Mouse (Mus musculus): ENCODE data around the gene Lmcd1. TPM values are rescaled to one million over a fixed set of nuclear protein-coding genes. Genes with fewer than 3 reads are reported as not detected.
A peak's percentile ranks its signal among the peaks of the same experiment; 100 is the strongest.

Lmcd1 gene
- total RNA-seq, 4 experiments from 2014 or later: 6.1 to 8.3 (median 7.2) TPM

DNA sequence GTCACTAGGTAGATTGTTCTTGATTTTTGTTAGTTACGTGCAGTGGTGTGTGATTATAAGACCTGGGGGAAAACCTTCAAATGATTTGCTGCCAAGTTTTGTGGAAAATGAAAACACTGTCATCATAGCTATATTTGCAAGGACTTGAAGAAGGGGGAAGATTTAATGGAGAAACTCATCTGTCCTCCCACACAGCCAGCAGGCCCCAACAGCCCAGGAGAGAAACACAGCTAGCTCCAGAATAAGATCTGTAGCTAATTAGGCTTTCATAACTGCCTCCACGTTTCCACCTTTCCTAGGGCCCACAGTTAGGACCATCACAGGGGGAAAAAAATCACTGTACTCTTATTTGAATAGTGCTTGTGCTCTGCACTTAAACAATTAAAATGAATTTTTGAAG, 10.5 kb downstream of the Lmcd1 start:
- peak in 1 of 2 experiments; percentile 42 for DNase-seq (ENCODE audit: low spot score in 2 of 2)

DNA sequence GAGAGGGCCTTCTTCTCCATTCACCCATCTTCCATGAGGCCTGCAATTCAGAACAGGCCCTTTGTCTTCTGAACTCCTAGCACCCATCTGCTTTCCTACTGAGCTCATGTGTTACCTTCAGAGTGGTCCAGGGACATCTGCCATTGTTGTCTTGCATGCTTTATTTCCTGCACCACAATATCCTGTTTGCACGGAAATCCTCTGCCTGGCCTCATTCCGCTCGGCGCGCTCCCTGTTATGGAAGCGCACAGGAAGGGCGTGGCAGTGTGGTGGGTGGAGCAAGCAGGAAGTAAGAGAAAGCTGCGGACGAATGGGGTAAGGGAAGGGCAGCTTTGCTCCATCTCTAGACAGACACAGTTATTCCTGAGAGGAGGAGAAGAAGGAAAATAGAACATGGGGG, 14.1 kb downstream of the Lmcd1 start:
- DNase-seq (ENCODE audit: low spot score in 2 of 2): no peak

DNA sequence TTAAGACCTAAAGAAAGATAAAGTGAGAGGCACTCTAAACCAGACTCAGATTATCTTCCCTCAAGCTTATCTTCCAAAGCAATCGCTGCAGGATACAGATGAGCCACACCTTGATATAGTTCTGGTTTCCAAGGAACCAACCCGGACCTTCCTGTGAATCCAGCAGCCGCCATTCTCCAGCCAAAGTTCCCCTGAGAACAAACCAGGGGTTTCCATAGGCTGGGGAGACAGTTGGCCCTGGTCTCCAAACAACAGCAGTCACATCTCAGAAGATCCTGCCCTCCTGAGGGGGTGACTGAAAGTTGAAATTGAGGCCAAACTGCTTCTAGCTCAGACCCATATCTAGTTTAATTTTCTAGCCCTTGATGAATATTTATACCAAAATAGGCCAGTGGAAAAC, 14.7 kb downstream of the Lmcd1 start:
- no peak for DNase-seq (ENCODE audit: low spot score in 2 of 2)

DNA sequence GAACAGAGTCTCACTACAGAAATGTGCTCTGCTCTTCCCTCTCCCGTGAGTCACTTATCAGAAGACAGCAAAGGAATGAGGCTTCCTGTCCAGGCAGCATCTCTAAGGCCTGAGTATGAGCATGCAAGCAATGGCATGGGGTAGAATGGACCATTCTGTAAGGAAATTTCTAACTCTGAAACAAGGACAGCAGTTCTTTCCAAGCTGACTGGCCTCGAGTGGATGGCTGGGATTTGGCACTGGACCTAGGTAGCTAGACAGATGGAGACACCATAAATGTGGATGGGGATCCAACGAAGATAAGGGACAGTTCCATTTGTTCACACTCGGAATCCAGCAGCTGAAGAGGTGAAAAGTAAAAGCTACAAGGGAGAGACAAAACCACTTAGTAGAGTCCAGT, 17.6 kb downstream of the Lmcd1 start:
- DNase-seq (ENCODE audit: low spot score in 2 of 2): no peak

DNA sequence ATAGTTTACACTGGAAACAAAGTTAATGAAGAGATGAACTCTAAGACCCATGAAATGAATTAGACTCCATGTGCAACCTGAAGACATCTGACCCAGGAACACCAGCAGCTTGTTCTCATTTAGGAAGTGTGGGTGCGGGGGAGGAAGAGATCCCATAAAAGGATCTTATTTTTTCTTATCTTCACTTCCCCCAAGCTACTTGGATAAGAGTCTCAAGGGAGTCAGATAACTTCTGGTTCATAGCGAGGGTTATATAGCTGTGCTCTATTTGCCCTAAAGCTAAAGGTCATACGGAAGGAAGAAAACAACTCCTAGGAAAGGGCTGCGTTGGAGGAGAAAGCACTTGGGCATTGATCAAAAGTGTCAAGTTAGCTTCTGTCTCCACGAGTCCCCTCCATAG, 19.8 kb downstream of the Lmcd1 start:
- DNase-seq (ENCODE audit: low spot score in 2 of 2): no peak

DNA sequence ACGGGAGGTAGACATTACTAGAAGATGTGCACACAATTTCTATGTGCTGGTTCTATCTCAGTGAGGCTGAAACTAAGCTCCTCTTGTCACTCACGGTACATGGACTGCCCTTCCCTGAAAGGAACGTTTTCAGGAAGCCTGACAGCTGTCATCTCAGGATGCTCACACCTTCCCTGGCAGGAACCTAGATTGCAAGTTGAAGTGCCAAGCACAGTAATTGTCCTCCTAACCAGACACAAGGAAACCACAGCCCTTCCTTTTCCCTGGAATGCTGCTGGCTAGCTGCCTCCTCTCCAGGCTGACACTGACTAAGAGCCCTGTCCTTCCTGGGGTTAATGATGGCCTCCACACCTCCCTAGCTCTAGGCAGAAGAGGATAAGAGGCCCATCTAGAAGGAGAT, 21.7 kb downstream of the Lmcd1 start:
- no peak for DNase-seq (ENCODE audit: low spot score in 2 of 2)

DNA sequence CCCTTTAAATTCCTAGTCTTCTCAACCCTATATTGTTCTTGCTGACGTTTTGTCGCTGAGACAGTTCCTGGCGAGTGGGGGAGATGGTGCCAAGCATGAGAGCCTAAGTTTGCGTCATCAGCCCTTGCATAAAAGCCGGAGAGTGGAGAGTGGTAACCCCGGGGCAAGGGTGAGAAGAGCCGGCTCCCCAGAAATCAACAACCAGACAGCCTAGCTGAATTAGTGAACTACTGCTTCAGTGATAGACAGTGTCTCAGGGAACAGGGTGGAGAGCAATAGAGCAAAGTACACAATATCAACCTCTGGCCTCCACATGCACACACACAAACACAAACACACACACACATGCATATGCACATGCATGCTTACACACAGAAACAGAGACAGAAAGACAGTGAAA, 26.6 kb downstream of the Lmcd1 start:
- DNase-seq (ENCODE audit: low spot score in 2 of 2): no peak

DNA sequence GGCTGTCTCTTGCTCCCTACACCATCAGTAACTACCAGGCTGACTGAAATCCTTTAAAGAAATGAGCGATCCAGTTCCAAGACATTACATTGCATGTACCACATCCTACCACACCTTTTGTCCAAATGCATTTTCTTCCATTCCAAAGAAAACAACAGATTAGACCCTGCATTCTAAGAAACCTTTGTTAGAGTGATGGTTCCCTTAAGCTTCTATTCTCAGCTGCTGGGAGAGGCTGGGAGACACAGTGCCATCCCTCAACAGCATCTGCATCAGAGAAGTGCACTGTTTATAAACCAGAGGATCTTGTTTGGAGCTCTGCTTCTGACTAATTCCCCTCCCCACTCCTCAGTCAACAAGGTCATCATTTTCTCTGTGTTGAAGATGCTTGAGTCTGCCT, 27.1 kb downstream of the Lmcd1 start:
- no peak for DNase-seq (ENCODE audit: low spot score in 2 of 2)

DNA sequence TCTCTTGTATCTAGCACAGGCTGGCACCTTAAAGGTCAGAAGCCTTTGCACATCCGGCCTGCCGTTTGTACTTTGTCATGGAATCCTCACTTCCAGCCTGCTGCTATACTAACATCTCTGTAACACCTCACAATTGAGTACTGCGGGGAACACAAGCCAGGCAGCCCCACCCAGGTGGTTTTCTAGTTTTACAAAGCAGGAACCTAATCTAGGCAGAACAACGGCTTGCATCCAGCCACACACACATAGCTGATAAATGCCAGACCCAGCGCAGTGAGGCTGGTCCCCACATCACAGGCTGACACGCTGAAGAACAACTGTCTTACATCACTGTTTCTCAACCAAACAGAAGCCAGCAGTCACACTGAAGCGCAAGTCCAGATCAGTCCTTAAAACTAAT, 28.7 kb downstream of the Lmcd1 start:
- DNase-seq (ENCODE audit: low spot score in 2 of 2): no peak

DNA sequence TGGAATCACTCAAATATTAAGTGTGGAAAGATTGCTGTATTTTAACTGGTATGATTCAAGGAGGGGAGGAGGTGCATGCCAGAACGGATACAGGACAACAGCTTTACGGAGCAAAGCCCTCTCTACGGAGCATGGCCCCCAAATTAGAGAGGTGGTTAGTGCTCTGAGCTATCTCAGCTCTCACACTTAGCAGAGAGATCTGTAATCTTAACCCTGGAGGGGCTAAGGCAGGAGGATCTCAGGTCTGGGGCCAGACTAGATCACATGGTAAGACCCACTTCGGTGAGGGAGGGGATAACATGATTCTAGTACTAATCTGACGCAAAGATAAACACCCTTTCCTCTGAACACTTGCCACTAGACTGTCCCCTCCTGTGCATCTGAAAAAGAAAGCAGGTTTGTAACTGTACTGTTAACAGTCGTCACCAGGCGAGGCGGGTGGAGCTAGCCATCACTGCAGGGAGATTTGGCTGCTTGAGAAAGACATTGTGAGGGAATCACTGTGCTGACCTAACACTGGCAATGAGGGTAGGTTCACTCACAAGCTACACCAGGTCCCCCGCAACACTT, 29.3 kb downstream of the Lmcd1 start:
- DNase-seq (ENCODE audit: low spot score in 2 of 2): no peak

DNA sequence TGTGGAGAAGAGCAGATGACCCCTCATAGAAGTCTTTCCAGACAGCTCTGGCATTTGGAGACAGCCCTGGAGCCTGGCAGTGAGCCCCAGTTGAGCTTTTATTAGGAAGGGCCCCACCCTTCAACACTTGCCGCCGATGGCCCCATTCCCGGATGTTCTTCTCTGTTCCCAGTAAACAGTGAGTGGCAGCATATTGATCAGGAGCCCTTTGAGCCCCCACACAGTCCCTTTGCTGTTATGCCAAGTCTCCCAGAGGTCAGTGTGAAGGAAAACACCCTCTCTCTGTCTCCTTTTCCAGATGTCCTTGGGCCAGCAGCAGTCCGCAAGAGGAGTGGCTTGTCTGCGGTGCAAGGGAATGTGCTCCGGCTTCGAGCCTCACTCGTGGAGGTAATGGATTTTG, 31.2 kb downstream of the Lmcd1 start:
- DNase-seq (ENCODE audit: low spot score in 2 of 2): peak; percentile 10 to 22

DNA sequence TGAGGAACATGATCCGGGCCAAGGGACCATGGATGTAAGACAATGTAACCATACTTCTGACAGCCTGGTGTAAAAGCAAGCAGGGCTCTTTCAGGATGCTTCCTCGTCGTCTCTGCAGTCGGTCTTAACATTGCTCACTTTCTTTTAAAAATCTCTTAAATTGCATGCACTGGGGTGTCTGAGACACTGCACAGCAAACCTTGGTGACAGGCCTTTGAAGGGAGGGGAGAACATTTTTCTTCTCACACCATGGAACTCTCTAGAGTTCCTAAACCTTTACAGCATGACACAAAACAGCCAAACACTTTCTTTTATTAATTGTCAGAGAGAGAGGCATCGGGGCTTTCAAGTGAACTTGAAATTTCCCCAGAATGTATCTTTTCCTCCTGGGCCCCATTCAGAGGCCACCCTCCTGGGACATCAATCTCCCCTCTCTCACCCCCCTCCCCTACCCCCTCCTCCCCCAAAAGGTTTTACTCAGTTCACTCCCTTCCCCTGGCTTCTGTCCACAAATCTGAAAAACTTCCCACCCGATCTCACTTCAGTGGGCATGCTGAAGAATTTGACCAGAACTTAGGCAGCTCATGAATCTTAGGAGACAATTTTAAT, 35.9 kb downstream of the Lmcd1 start:
- no peak for DNase-seq (ENCODE audit: low spot score in 2 of 2)

DNA sequence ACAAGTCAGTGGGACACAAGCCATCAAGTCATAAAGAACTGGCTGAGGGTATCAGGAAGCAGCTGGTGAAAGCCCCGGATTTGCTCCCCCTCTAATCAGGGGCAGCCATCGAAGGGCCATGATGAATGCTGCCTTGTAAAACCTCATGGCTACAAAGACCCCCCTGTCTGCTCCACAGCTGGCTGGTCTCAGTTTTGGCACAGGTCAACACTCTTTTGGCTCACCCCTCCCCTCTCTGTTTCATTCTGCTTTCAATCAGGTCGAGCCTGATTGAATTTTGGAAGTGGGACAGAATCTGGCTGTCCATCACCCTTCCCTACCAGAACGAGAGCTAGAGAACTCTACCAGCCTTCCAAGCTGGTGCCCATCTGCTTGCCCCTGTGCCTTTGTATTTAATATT, 37.8 kb downstream of the Lmcd1 start:
- peak; percentile 15 to 34 for DNase-seq (ENCODE audit: low spot score in 2 of 2)

DNA sequence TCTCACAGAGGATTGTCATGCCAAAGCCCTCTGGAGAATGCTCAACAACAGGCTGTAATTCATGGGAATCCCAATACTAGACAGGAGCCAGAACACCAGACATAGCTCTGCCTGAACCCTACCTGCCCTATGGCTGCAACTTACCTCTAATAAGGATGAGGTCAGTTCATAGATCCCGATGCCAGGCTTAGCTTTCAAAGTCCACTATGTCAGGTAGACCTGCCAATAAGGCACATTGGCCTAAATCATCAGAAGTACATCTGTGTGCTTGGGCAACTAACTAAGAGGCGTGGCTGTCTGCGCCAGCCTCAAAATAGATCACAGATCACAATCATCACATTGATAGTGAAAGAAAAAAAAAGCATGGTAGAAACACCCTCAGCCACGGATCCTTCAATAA, 45.9 kb downstream of the Lmcd1 start:
- DNase-seq (ENCODE audit: low spot score in 2 of 2): no peak

DNA sequence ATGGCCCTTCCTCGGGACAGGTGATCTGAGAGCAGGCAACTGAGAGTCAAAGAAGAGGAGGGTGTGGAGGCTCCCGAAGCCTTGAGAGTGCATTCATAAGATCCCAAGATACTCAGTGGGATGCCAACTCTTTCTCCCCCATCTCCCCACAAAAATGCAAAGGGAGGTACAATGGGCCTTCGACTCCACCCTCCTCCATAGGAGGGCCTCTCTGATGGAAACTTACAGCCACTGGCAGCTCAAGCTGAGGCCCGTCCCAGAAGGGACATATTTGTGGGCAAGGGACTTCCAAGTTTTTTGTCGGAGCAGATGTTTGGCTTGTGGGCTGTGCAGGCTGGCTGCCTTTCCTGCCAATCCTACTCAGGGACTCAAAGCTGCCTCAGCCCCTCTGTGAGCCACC, 47.1 kb downstream of the Lmcd1 start:
- DNase-seq (ENCODE audit: low spot score in 2 of 2): no peak

DNA sequence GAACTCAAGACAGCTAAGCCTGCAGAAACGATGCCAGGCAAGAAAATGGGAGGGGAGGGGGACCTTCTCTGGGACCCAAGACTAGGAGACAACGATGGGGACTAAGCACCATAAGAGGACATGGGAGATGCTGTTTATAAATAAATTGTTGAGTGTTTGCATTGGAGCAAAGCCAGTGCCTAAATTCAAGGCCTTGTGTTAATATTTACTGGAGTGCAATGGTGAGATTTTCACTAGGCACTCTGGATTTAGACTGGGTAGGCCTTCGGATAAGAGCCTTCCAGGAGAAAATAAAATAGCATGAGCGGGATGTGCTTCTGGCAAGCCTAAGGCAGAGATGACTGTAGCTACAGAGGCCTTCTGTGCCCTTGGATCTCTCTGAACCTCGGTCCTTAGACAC, 49.4 kb downstream of the Lmcd1 start:
- DNase-seq (ENCODE audit: low spot score in 2 of 2): no peak

DNA sequence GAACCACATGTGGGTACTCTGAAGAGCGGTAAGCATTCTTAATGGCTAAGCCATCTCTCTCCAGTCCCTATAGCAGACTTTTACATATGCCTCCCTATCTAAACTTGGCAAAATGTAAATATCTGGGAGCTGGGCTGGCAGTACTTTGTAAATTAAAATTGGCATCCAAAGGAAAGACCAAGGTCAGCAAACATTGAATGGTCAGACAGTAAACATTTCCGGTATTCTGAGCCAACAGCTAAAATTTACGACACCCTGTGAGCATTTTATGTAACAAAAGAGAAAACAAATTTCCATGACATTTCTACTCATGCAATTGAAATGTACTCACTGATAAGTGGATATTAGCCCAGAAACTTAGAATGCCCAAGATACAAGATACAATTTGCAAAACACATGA, 51.7 kb downstream of the Lmcd1 start:
- DNase-seq (ENCODE audit: low spot score in 2 of 2): no peak

DNA sequence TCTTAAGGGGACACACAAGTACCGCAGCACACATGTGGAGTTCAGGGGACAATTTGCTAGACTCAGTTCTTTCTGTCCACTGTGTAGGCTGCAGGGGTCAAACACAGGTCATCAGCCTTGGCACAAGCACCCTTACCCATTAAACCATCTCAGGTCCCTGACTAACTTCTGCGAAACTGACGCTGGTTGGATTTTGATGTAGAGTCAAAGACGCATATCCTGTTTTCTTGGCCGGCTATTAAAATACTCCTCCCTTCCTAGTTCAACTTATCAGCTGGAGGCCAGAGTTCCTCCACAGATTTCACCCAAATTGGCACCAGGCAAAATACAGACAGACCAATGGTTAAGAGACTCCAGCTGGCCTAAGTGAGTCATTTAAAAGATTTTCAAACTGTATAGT, 54.2 kb downstream of the Lmcd1 start:
- no peak for DNase-seq (ENCODE audit: low spot score in 2 of 2)

DNA sequence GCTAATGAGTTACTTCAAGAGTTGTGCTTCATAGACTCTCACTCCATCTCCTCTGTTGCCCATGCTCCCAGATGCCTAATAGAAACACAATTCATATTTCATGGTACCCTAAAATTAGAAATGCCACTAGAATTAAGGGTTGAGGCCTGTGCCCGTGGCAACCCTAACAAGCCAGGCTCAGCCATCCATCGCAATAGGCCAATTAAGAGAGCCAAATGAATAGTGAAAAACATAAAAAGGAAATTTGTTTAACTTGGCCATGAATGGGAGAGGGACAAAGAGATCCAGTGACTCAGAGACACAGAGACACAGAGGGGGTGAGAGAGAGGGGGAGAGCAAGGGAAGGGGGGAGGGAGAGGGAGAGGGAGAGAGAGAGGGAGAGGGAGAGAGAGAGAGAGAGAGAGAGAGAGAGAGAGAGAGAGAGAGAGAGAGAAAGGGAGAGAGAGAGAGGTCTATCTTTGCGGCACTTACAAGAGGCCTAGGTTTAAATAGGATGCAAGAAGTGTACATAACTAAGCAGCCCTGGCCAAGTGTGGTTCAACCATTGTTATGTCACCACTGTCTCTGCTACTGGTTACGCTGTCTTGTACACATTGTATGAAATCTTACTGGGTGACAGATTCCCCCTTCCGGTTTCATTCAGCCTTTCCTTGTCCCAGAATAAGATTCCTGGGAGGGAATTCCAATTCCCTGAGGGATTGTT, 57.1 kb downstream of the Lmcd1 start:
- no peak for DNase-seq (ENCODE audit: low spot score in 2 of 2)

DNA sequence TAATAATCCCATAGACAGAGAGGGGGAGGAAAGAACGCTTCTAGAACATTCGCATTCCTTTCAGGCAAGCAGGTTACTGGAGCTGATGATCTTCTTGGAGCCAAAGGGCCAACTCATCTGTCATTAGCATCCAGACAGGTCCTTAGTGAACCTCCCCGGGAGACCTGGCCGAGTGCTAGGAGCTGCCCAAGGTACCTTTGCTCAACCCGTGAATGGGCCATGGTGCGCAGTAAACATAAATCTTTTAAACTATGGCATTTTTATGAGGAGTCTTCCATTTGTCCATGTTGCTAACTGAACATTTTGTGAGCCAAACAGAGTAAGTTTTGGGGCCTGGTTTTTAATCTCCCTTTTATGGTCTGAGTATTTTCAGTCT, 57.7 kb downstream of the Lmcd1 start:
- DNase-seq (ENCODE audit: low spot score in 2 of 2): no peak

DNA sequence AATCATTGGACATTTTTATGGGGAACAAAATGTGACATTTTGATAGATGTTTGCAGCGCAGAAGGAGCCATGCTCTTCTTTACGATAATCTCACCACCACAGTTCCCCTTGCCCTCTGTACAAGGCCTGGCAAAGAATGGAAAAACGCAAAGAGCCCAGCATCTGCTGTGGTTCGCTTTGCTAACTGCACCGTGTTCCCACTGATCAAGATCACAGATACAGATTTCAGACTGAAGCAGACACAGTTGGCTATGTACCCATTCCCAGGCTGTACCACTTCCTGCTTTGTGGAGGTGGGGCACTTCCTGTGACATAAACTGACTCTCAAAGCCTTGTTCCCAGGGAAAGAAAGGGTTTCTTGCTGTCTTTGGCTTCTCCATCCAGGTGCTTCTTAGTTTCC, 60.4 kb downstream of the Lmcd1 start:
- no peak for DNase-seq (ENCODE audit: low spot score in 2 of 2)

DNA sequence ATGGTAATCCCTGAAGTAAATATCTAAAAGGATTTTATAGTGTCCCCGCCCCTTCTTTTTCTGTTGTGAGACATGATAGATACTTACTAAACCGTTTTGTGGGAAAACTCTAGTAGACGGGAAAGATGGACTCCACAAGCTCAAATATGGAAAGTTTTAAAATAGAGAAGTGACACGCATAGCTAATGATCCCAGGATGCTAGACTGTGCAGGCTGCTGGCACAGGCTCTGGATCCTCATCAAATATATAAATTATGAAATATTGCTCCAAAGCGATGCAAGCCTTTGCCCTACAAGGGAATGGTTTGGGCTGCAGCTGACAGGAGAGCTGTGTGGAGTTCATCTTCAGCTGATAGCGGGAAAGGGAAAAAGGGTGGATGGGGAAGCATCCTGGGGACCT, 64.1 kb downstream of the Lmcd1 start:
- no peak for DNase-seq (ENCODE audit: low spot score in 2 of 2)

DNA sequence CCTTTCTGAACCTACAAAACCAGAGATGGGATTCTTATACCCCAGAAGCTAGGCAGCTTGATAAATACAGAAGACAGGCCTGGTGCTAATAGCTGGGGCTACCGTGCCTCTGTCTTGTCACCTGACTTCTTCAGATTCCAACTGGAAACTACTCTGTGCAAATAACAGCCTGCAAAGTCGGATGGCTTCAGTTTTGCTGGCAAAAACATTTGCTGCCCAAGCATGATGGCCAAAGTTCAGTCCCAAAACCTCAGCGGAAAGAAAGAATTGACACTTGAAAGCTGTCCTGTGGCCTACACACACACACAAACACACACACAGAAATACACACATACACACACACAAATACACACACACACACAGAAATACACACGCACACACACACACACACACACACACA, 65.5 kb downstream of the Lmcd1 start:
- DNase-seq (ENCODE audit: low spot score in 2 of 2): no peak
